Mouse (Mus musculus) heart, adult 2 months (tissue): ENCODE measurements around the gene Calhm6. TPM values are rescaled to one million over a fixed set of nuclear protein-coding genes. Genes with fewer than 3 reads are reported as not detected.

Source experiments
- DNase-seq, 2 experiments: peaks; one replicate each; pipeline ENCODE4 v3.0.0; 2021
- H3K27ac ChIP-seq: fragments of 200-600 bp; 2 replicates; pipeline ENCODE4 v1.8.1; 2022
- H3K27me3 ChIP-seq: fragments of 200-500 bp; 2 replicates; pipeline ENCODE4 v1.6.1; 2012; ENCODE audit warnings: mild to moderate bottlenecking, low read length, inconsistent platforms, mixed read lengths; ENCODE audit not compliant: control insufficient read depth, insufficient read depth
- H3K36me3 ChIP-seq: fragments of 200-500 bp; 2 replicates; pipeline ENCODE4 v1.6.1; 2012; ENCODE audit warnings: low read length, inconsistent platforms; ENCODE audit not compliant: control insufficient read depth, insufficient read depth
- H3K4me1 ChIP-seq: fragments of 200-500 bp; 2 replicates; pipeline ENCODE4 v1.6.1; 2011; ENCODE audit warnings: low read length; ENCODE audit not compliant: control insufficient read depth, insufficient read depth
- H3K4me3 ChIP-seq: fragments of 200-600 bp; 2 replicates; pipeline ENCODE4 v1.8.1; 2022
- H3K79me2 ChIP-seq: fragments of 200-500 bp; replicated peaks from 2 replicates; pipeline ENCODE4 v1.6.1; 2012; ENCODE audit warnings: mild to moderate bottlenecking, inconsistent platforms, low read length, moderate library complexity, mixed read lengths; ENCODE audit not compliant: control insufficient read depth, insufficient read depth
- H3K9ac ChIP-seq: fragments of 200-500 bp; 2 replicates; pipeline ENCODE4 v1.6.1; 2012; ENCODE audit warnings: low read depth, mild to moderate bottlenecking, control low read depth, inconsistent platforms, low read length, mixed read lengths
- CTCF ChIP-seq: fragments of 200-600 bp; IDR thresholded peaks from 2 replicates; pipeline ENCODE4 v1.8.1; 2022; ENCODE audit warnings: antibody characterized with exemption, mild to moderate bottlenecking, moderate library complexity
- EP300 ChIP-seq: fragments of 200-500 bp; IDR thresholded peaks from 2 replicates; pipeline ENCODE4 v1.6.1; 2011; ENCODE audit warnings: low read depth, low read length, control low read depth; ENCODE audit not compliant: insufficient read depth
- POLR2A ChIP-seq: fragments of 200-500 bp; IDR thresholded peaks from 2 replicates; pipeline ENCODE4 v1.6.1; 2011; ENCODE audit warnings: mild to moderate bottlenecking, low read depth, low read length, control low read depth; ENCODE audit not compliant: insufficient read depth
- WGBS: fragments of 180-500 bp; shearing (Covaris S2); methylation state at CpG from one replicate; pipeline ENCODE4 v1.1.7; 2018; 5-methylcytosine and 5-hydroxymethylcytosine counted together
- intact Hi-C: fragments of 180-260 bp; cut with DNase I; formaldehyde crosslinking; loops from one replicate; pipeline ENCODE4 v1.15.1; 2025
- polyA plus RNA-seq: library from polyadenylated mRNA; depleted of rRNA; stranded (reverse); fragments of >200 nt; gene quantifications from 2 replicates; pipeline ENCODE4 v1.2.3, GENCODE M21; 2012
- total RNA-seq, 2 experiments: library from RNA; stranded (reverse); gene quantifications; 2 replicates each; pipeline ENCODE4 v1.2.3; 2021

Calhm6 gene
- total and polyA plus RNA-seq, 3 experiments = 0.23 to 0.48 (median 0.25) TPM

- WGBS = 53% methylated on average over 3 of the region's 3 CpGs
- intact Hi-C loops = no loop called here
Observed at GRCm38 (mm10) chr10:34117131-34117530, 10.7 kb downstream of the Calhm6 start.

GRCm38 (mm10) chr10:34111964-34112738 lies 15.6 kb downstream of the Calhm6 start:
- Histone ChIP-seq H3K27ac (no peak overlapping the region), H3K36me3 (no peaks in the 10 kb centered on the region), H3K4me3 (no peak overlapping the region), H3K4me1 (no peaks in the 10 kb centered on the region), H3K27me3 (no peaks in the 10 kb centered on the region), H3K9ac (no peak overlapping the region), H3K79me2 (no peaks in the 10 kb centered on the region)
- DNase-seq = no peak
- TF ChIP-seq EP300 (no peak), POLR2A (no peak), CTCF (no peak)
- intact Hi-C loops = no loop called here
- 63% methylated on average over 4 of the region's 4 CpGs for WGBS

More at GRCm38 (mm10) chr10:34117131-34117530, 10.7 kb downstream of the Calhm6 start:
- no peak for DNase-seq
- no peak overlapping the region for H3K4me3 ChIP-seq
- no peaks in the 10 kb centered on the region for H3K27me3 ChIP-seq
- H3K27ac ChIP-seq = no peak overlapping the region
- no peak overlapping the region for H3K9ac ChIP-seq
- TF ChIP-seq POLR2A (no peak), EP300 (no peak)
- H3K79me2 ChIP-seq = no peaks in the 10 kb centered on the region
- no peaks in the 10 kb centered on the region for H3K36me3 ChIP-seq
- no peaks in the 10 kb centered on the region for H3K4me1 ChIP-seq

- no peak overlapping the region for H3K4me3 ChIP-seq
- no peaks in the 10 kb centered on the region for H3K79me2 ChIP-seq
- WGBS = 75% methylated on average over 13 of the region's 13 CpGs
- intact Hi-C loops = no loop called here
- H3K4me1 ChIP-seq = no peaks in the 10 kb centered on the region
- no peak for DNase-seq
- TF ChIP-seq EP300 (no peak), CTCF (no peak), POLR2A (no peak)
- no peaks in the 10 kb centered on the region for H3K36me3 ChIP-seq
- no peaks in the 10 kb centered on the region for H3K27me3 ChIP-seq
- no peak overlapping the region for H3K27ac ChIP-seq
- H3K9ac ChIP-seq = no peak overlapping the region
Observed at GRCm38 (mm10) chr10:34110863-34111465, 16.8 kb downstream of the Calhm6 start.

- intact Hi-C loops = loop anchor here (1.0 to 5.0 kb wide), 4 partner anchors 60 to 232 kb away; partner anchors contain the start of gene Tspyl1
- Histone ChIP-seq H3K27me3 (no peaks in the 10 kb centered on the region), H3K9ac (peak within 1 kb of the TSS; percentile 65), H3K27ac (peak within 1 kb of the TSS; percentile 69), H3K4me1 (no peaks in the 10 kb centered on the region), H3K79me2 (no peaks in the 10 kb centered on the region), H3K4me3 (peak within 1 kb of the TSS; percentile 46), H3K36me3 (no peaks in the 10 kb centered on the region)
- peak; percentile 73; the same call in 1 of the 2 replicates for TF ChIP-seq POLR2A
- 0 out of 2 replicates have a peak, but pooled peaks have one; percentile 41 for TF ChIP-seq EP300
- TF ChIP-seq CTCF = peak; percentile 82
- WGBS = 3% methylated on average over 9 of the region's 9 CpGs
- peak in 1 of 2 experiments; percentile 61 for DNase-seq
Observed at GRCm38 (mm10) chr10:34096418-34096883, 31.3 kb downstream of the Calhm6 start, which contains the start of gene Calhm5. TSS of gene Calhm5 (minus strand) at chr10:34096519.

GRCm38 (mm10) chr10:34095964-34096363 lies 31.8 kb downstream of the Calhm6 start:
- TF ChIP-seq POLR2A = no peak
- no peak for TF ChIP-seq EP300
- TF ChIP-seq CTCF = no peak
- Histone ChIP-seq H3K79me2 (no peaks in the 10 kb centered on the region), H3K27ac (peak overlapping the region; percentile 69), H3K9ac (peak overlapping the region; percentile 65), H3K36me3 (no peaks in the 10 kb centered on the region), H3K4me1 (no peaks in the 10 kb centered on the region), H3K27me3 (no peaks in the 10 kb centered on the region), H3K4me3 (peak overlapping the region; percentile 46)
- DNase-seq = peak; percentile 10 to 43
- intact Hi-C loops = loop anchor here (1.0 to 5.0 kb wide), 4 partner anchors 60 to 233 kb away; partner anchors contain the start of gene Tspyl1
- WGBS = 30% methylated on average over 12 of the region's 12 CpGs
